Mouse (Mus musculus): ENCODE results near the gene Rb1. TPM values are rescaled to one million over a fixed set of nuclear protein-coding genes. Genes with fewer than 3 reads are reported as not detected.

Gene Rb1
- polyA plus RNA-seq, 1 experiment from 2014 or later, result 54.3 TPM

GRCm38 (mm10) chr14:73211477-73211876, 114.1 kb downstream of the Rb1 start:
- DNase-seq (ENCODE audit: low spot score), result no peak

GRCm38 (mm10) chr14:73210196-73210595, 115.4 kb downstream of the Rb1 start:
- DNase-seq (ENCODE audit: low spot score), result no peak

- no peak for DNase-seq (ENCODE audit: low spot score)
These were observed 116.4 kb downstream of the Rb1 start for GRCm38 (mm10) chr14:73209262-73209661.

- no peak for DNase-seq (ENCODE audit: low spot score)
These were observed 121.6 kb downstream of the Rb1 start for GRCm38 (mm10) chr14:73204016-73204415.

GRCm38 (mm10) chr14:73201447-73201846, 124.2 kb downstream of the Rb1 start:
- DNase-seq (ENCODE audit: low spot score), result no peak

GRCm38 (mm10) chr14:73199058-73199457, 126.6 kb downstream of the Rb1 start:
- DNase-seq (ENCODE audit: low spot score), result no peak

GRCm38 (mm10) chr14:73186875-73187274, 138.7 kb downstream of the Rb1 start:
- DNase-seq (ENCODE audit: low spot score), result no peak

- no peak for DNase-seq (ENCODE audit: low spot score)
These were observed 144.5 kb downstream of the Rb1 start for GRCm38 (mm10) chr14:73181144-73181543.

- DNase-seq (ENCODE audit: low spot score), result no peak
These were observed 145.0 kb downstream of the Rb1 start for GRCm38 (mm10) chr14:73180671-73181070.

GRCm38 (mm10) chr14:73179221-73179681, 146.4 kb downstream of the Rb1 start:
- DNase-seq (ENCODE audit: low spot score), result no peak

GRCm38 (mm10) chr14:73177961-73178360, 147.7 kb downstream of the Rb1 start:
- no peak for DNase-seq (ENCODE audit: low spot score)

- no peak for DNase-seq (ENCODE audit: low spot score)
These were observed 149.4 kb downstream of the Rb1 start for GRCm38 (mm10) chr14:73176266-73176665.

GRCm38 (mm10) chr14:73175814-73176213, 149.8 kb downstream of the Rb1 start:
- DNase-seq (ENCODE audit: low spot score), result peak; percentile 59

- no peak for DNase-seq (ENCODE audit: low spot score)
These were observed 150.6 kb downstream of the Rb1 start for GRCm38 (mm10) chr14:73175031-73175430.

- no peak for DNase-seq (ENCODE audit: low spot score)
These were observed 151.3 kb downstream of the Rb1 start for GRCm38 (mm10) chr14:73174091-73174995.

- no peak for DNase-seq (ENCODE audit: low spot score)
These were observed 152.0 kb downstream of the Rb1 start for GRCm38 (mm10) chr14:73173662-73174061.

- no peak for DNase-seq (ENCODE audit: low spot score)
These were observed 153.2 kb downstream of the Rb1 start for GRCm38 (mm10) chr14:73172196-73173011.

- no peak for DNase-seq (ENCODE audit: low spot score)
These were observed 155.4 kb downstream of the Rb1 start for GRCm38 (mm10) chr14:73169926-73170844.

GRCm38 (mm10) chr14:73168605-73169004, 157.0 kb downstream of the Rb1 start:
- no peak for DNase-seq (ENCODE audit: low spot score)

GRCm38 (mm10) chr14:73165136-73165535, 160.5 kb downstream of the Rb1 start:
- DNase-seq (ENCODE audit: low spot score), result no peak

Measured in thymus, postnatal 0 days (tissue).